Mouse (Mus musculus) heart, adult 2 months (tissue): ENCODE results near the gene Cadps2.

Source experiments
- CTCF ChIP-seq: fragments of 200-600 bp; IDR thresholded peaks from 2 replicates; pipeline ENCODE4 v1.8.1; 2022; ENCODE audit warnings: antibody characterized with exemption, mild to moderate bottlenecking, moderate library complexity
- EP300 ChIP-seq: fragments of 200-500 bp; IDR thresholded peaks from 2 replicates; pipeline ENCODE4 v1.6.1; 2011; ENCODE audit warnings: low read depth, low read length, control low read depth; ENCODE audit not compliant: insufficient read depth
- POLR2A ChIP-seq: fragments of 200-500 bp; IDR thresholded peaks from 2 replicates; pipeline ENCODE4 v1.6.1; 2011; ENCODE audit warnings: mild to moderate bottlenecking, low read depth, low read length, control low read depth; ENCODE audit not compliant: insufficient read depth

- no peak for TF ChIP-seq POLR2A
- no peak for TF ChIP-seq CTCF
- no peak for TF ChIP-seq EP300
Measured at GRCm38 (mm10) chr6:23568688-23569087, 270.5 kb downstream of the Cadps2 start.
